23 mouse cellular contexts compared by ENCODE assay signal in the genomic region with DNA sequence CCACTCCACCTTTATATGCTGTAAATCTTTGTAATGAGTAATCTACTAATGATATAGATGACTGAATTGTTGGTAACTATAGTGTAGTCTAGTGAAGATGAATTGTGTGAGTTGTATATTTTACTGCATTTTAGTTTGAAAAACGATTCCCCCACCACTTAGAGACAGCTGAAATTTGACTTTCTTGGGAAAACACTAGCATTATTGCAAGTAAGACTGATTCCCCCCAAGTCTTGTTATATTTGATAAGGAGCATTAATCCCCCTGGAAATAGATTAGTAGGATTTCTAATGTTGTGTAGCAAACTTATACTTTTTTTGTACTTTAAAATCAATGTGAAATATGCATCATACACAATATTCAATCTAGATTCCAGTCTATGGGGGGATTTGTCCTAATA. TPM values are rescaled to one million over a fixed set of nuclear protein-coding genes. Genes with fewer than 3 reads are reported as not detected.
DNase-seq lines count a peak whose midpoint lies in the region; ATAC-seq and TF ChIP-seq lines count a peak whose summit lies in the region.
"Had no signal": no experiment of that assay in that cellular context is flagged by ENCODE, and none has a peak within 500 bp of the region (broad histone marks: within the 10 kb centered on the region; RNA-seq: fewer than 3 reads in every experiment).

No protein-coding gene starts in this region.

- intact Hi-C loops in left cerebral cortex, adult 2 months (cut with DNase I), result loop anchor here (5.0 kb wide), 2 partner anchors 644 to 699 kb away; no protein-coding TSS in a partner anchor
- intact Hi-C loops in left cerebral cortex, postnatal 36 days (cut with DNase I), result loop anchor here (5.0 to 10.0 kb wide), 2 partner anchors 151 to 814 kb away; no protein-coding TSS in a partner anchor

- no peak for ATAC-seq in forebrain, embryonic 11.5 days (replicated peaks; ENCODE audit: low FRiP score)
- no peak for ATAC-seq in forebrain, embryonic 12.5 days (ENCODE audit: low FRiP score)
- ATAC-seq in forebrain, embryonic 16.5 days, result no peak
- no peak for ATAC-seq in neural tube, embryonic 15.5 days (ENCODE audit: low FRiP score)
- ATAC-seq: hindbrain, postnatal 0 days; intestine, embryonic 15.5 days had no signal

- WGBS in forebrain, embryonic 11.5 days, result 11% methylated on average over 1 of the region's 1 CpGs
- 6% methylated on average over 1 of the region's 1 CpGs for WGBS in forebrain, embryonic 10.5 days
- WGBS in forebrain, embryonic 12.5 days, result 19% methylated on average over 1 of the region's 1 CpGs
- 26% methylated on average over 1 of the region's 1 CpGs for WGBS in forebrain, embryonic 16.5 days
- 10% methylated on average over 1 of the region's 1 CpGs for WGBS in neural tube, embryonic 15.5 days

- no peak for DNase-seq in forebrain, embryonic 11.5 days (ENCODE audit: low spot score)
- DNase-seq in forebrain, embryonic 10.5 days (ENCODE audit: extremely low spot score, low spot score), result no peak
- DNase-seq in left cerebral cortex, adult 2 months (ENCODE audit: extremely low spot score in 1 of 2, low spot score in 2 of 2), result no peak
- DNase-seq in left cerebral cortex, postnatal 36 days (ENCODE audit: low spot score in 2 of 2), result no peak
- DNase-seq in heart, postnatal 4 days, result no peak
- DNase-seq: adrenal gland, postnatal 10 days; cerebellum, adult 11 months; cerebellum, adult 8-10 months; cerebellum, postnatal 25 days; gastrocnemius, postnatal 14 days had no signal

- 0 out of 2 replicates have a peak, but pooled peaks cover 3% of the 10 kb centered on the region for H3K4me1 ChIP-seq in forebrain, embryonic 11.5 days (replicated peaks; ENCODE audit: control insufficient read depth, insufficient read depth, low read length)
- H3K4me1 ChIP-seq in forebrain, embryonic 10.5 days, result peaks cover 31% of the 10 kb centered on the region
- H3K4me1 ChIP-seq in forebrain, embryonic 12.5 days, result peaks cover 19% of the 10 kb centered on the region
- peaks cover 18% of the 10 kb centered on the region for H3K4me1 ChIP-seq in forebrain, embryonic 16.5 days (replicated peaks; ENCODE audit: control insufficient read depth, insufficient read depth, low read length)
- peaks cover 24% of the 10 kb centered on the region for H3K4me1 ChIP-seq in neural tube, embryonic 15.5 days

- H3K4me3 ChIP-seq in forebrain, embryonic 11.5 days (ENCODE audit: low read depth, low read length), result peak overlapping the region; percentile 4; the same call in 1 of the 2 replicates
- H3K4me3 ChIP-seq in forebrain, embryonic 10.5 days, result no peak overlapping the region
- H3K4me3 ChIP-seq in left cerebral cortex, adult 2 months, result peak overlapping the region; percentile 50
- H3K4me3 ChIP-seq in forebrain, embryonic 12.5 days (replicated peaks), result peak overlapping the region; percentile 53
- peak overlapping the region; percentile 43 for H3K4me3 ChIP-seq in forebrain, embryonic 16.5 days (replicated peaks; ENCODE audit: low read length)
- no peak overlapping the region for H3K4me3 ChIP-seq in neural tube, embryonic 15.5 days (replicated peaks)
- H3K4me3 ChIP-seq: embryonic facial prominence, embryonic 13.5 days; heart, embryonic 12.5 days; hindbrain, embryonic 13.5 days; intestine, embryonic 15.5 days had no signal

- peak overlapping the region; percentile 88; the same call in 1 of the 2 replicates for H3K4me2 ChIP-seq in forebrain, embryonic 11.5 days (ENCODE audit: low read depth, low read length, severe bottlenecking)
- peak overlapping the region; percentile 85; the same call in 1 of the 2 replicates for H3K4me2 ChIP-seq in forebrain, embryonic 12.5 days
- peak overlapping the region; percentile 67 for H3K4me2 ChIP-seq in forebrain, embryonic 16.5 days (ENCODE audit: low read length)
- H3K4me2 ChIP-seq in neural tube, embryonic 15.5 days, result no peak overlapping the region
- H3K4me2 ChIP-seq: embryonic facial prominence, embryonic 13.5 days; heart, embryonic 12.5 days; hindbrain, embryonic 13.5 days; intestine, embryonic 15.5 days had no signal

- H3K9me3 ChIP-seq in forebrain, embryonic 11.5 days (ENCODE audit: control insufficient read depth, low read length), result no peaks in the 10 kb centered on the region
- no peaks in the 10 kb centered on the region for H3K9me3 ChIP-seq in forebrain, embryonic 10.5 days
- no peaks in the 10 kb centered on the region for H3K9me3 ChIP-seq in forebrain, embryonic 12.5 days
- H3K9me3 ChIP-seq in forebrain, embryonic 16.5 days (ENCODE audit: control insufficient read depth, low read length), result 0 out of 2 replicates have a peak, but pooled peaks cover 2% of the 10 kb centered on the region
- H3K9me3 ChIP-seq in neural tube, embryonic 15.5 days (replicated peaks), result no peaks in the 10 kb centered on the region
- H3K9me3 ChIP-seq: embryonic facial prominence, embryonic 13.5 days; heart, embryonic 12.5 days; hindbrain, embryonic 13.5 days; intestine, embryonic 15.5 days had no signal

- H3K27me3 ChIP-seq in forebrain, embryonic 11.5 days (ENCODE audit: control insufficient read depth, insufficient read depth, low read length), result peaks cover 51% of the 10 kb centered on the region
- peaks cover 100% of the 10 kb centered on the region for H3K27me3 ChIP-seq in forebrain, embryonic 10.5 days (ENCODE audit: poor library complexity, severe bottlenecking)
- peaks cover 59% of the 10 kb centered on the region for H3K27me3 ChIP-seq in forebrain, embryonic 12.5 days
- H3K27me3 ChIP-seq in forebrain, embryonic 16.5 days (replicated peaks; ENCODE audit: control insufficient read depth, insufficient read depth, low read length), result peaks cover 11% of the 10 kb centered on the region
- H3K27me3 ChIP-seq in neural tube, embryonic 15.5 days (replicated peaks), result peaks cover 61% of the 10 kb centered on the region

- H3K27ac ChIP-seq in forebrain, embryonic 11.5 days (ENCODE audit: low read depth, low read length), result no peak overlapping the region
- H3K27ac ChIP-seq in forebrain, embryonic 10.5 days, result no peak overlapping the region
- peak overlapping the region; percentile 87 for H3K27ac ChIP-seq in left cerebral cortex, adult 2 months
- no peak overlapping the region for H3K27ac ChIP-seq in forebrain, embryonic 12.5 days
- peak overlapping the region; percentile 43 for H3K27ac ChIP-seq in forebrain, embryonic 16.5 days (ENCODE audit: low read length)
- H3K27ac ChIP-seq in neural tube, embryonic 15.5 days (replicated peaks), result no peak overlapping the region
- H3K27ac ChIP-seq: embryonic facial prominence, embryonic 13.5 days; hindbrain, embryonic 13.5 days; hindbrain, postnatal 0 days; intestine, embryonic 15.5 days had no signal

- H3K36me3 ChIP-seq in forebrain, embryonic 11.5 days (ENCODE audit: control insufficient read depth, insufficient read depth, low read length), result no peaks in the 10 kb centered on the region
- H3K36me3 ChIP-seq in forebrain, embryonic 10.5 days (replicated peaks), result no peaks in the 10 kb centered on the region
- no peaks in the 10 kb centered on the region for H3K36me3 ChIP-seq in forebrain, embryonic 12.5 days (replicated peaks)
- no peaks in the 10 kb centered on the region for H3K36me3 ChIP-seq in forebrain, embryonic 16.5 days (ENCODE audit: control insufficient read depth, insufficient read depth)
- H3K36me3 ChIP-seq in neural tube, embryonic 15.5 days, result no peaks in the 10 kb centered on the region
- H3K36me3 ChIP-seq: embryonic facial prominence, embryonic 13.5 days; heart, embryonic 12.5 days; hindbrain, embryonic 13.5 days; intestine, embryonic 15.5 days had no signal

- no peak overlapping the region; the same call in 1 of the 2 replicates for H3K9ac ChIP-seq in forebrain, embryonic 11.5 days (ENCODE audit: low read length)
- H3K9ac ChIP-seq in forebrain, embryonic 12.5 days, result no peak overlapping the region
- peak overlapping the region; percentile 31; the same call in 1 of the 2 replicates for H3K9ac ChIP-seq in forebrain, embryonic 16.5 days (replicated peaks; ENCODE audit: low read depth, low read length)
- H3K9ac ChIP-seq in neural tube, embryonic 15.5 days (replicated peaks), result no peak overlapping the region
- H3K9ac ChIP-seq: embryonic facial prominence, embryonic 13.5 days; heart, embryonic 12.5 days; hindbrain, embryonic 13.5 days; intestine, embryonic 15.5 days had no signal

- no peak for TF ChIP-seq CTCF in left cerebral cortex, adult 2 months (IDR thresholded peaks at IDR 0.05)

RNA-seq across cellular contexts. Expression of gene Tbr1, which starts 10.8 kb away (rescaled TPM):
- polyA plus RNA-seq in forebrain, embryonic 11.5 days (2014; fragmentation: Nextera tagmentation; extraction: Ambion mirVana), result 39.9 and 43.8 TPM in 2 replicates
- 2.4 and 5.0 TPM in 2 replicates for polyA plus RNA-seq in forebrain, embryonic 10.5 days (2016; fragmentation: Nextera tagmentation; extraction: Ambion mirVana)
- 100 to 1,000 TPM; 116 to 131 TPM for total RNA-seq in left cerebral cortex, adult 2 months (2021)
- 100 to 1,000 TPM; 121 to 153 TPM for total RNA-seq in left cerebral cortex, postnatal 36 days (2021)
- 42.2 and 45.3 TPM in 2 replicates for polyA plus RNA-seq in forebrain, embryonic 12.5 days (2016; fragmentation: Nextera tagmentation; extraction: Ambion mirVana)
- polyA plus RNA-seq in forebrain, embryonic 16.5 days (2015; fragmentation: Nextera tagmentation; extraction: Ambion mirVana), result 42.2 and 49.9 TPM in 2 replicates
- 0.06 and 0.13 TPM in 2 replicates for polyA plus RNA-seq in neural tube, embryonic 15.5 days (2015; fragmentation: Nextera tagmentation; extraction: Ambion mirVana)
- not detected for total RNA-seq in heart, postnatal 4 days (2021)
- total RNA-seq: gastrocnemius, adult 18-20 months; heart, adult 8-10 months; heart, postnatal 25 days; MEL had no signal
- polyA plus RNA-seq: heart, embryonic 12.5 days; heart, embryonic 16.5 days; intestine, embryonic 15.5 days had no signal

Comparison
In these comparisons a context has a peak if more than half of its experiments do, and no peak if none do; other contexts are left out.
1. H3K27ac ChIP-seq: peak in left cerebral cortex, adult 2 months (single experiment) and forebrain, embryonic 16.5 days (single experiment); none in forebrain, embryonic 11.5 days (single experiment), forebrain, embryonic 10.5 days (single experiment), forebrain, embryonic 12.5 days (single experiment) and neural tube, embryonic 15.5 days (single experiment).
2. H3K4me3 ChIP-seq: peak in forebrain, embryonic 11.5 days (single experiment), left cerebral cortex, adult 2 months (single experiment), forebrain, embryonic 12.5 days (single experiment) and forebrain, embryonic 16.5 days (single experiment); none in forebrain, embryonic 10.5 days (single experiment) and neural tube, embryonic 15.5 days (single experiment).